Mouse (Mus musculus) hindbrain, embryonic 14.5 days (tissue): ENCODE data around the gene Vmn1r204. TPM values are rescaled to one million over a fixed set of nuclear protein-coding genes. Genes with fewer than 3 reads are reported as not detected.
"Not testable (repeated sequence)": the region's sequence is repeated elsewhere in the genome, so short reads cannot be mapped to it uniquely, and the experiment has no call there.

Source experiments
- ATAC-seq: fragments of 200-750 bp; cut with Nextera tagmentation; 2 replicates; pipeline ENCODE4 v1.8.0; 2017; ENCODE audit warnings: moderate number of reproducible peaks, mild to moderate bottlenecking, moderate TSS enrichment, moderate library complexity; ENCODE audit not compliant: low FRiP score
- DNase-seq: peaks from one replicate; pipeline ENCODE4 v3.0.0-alpha.2; 2015; ENCODE audit warnings: low spot score
- H3K27ac ChIP-seq: fragments of 300-500 bp; sonication (generic); 2 replicates; pipeline ENCODE4 v1.5.1; 2014; ENCODE audit warnings: mild to moderate bottlenecking, moderate library complexity
- H3K27me3 ChIP-seq: fragments of 300-500 bp; sonication (generic); 2 replicates; pipeline ENCODE4 v1.6.1; 2014; ENCODE audit warnings: mild to moderate bottlenecking, low read length, mixed read lengths; ENCODE audit not compliant: control insufficient read depth, insufficient read depth
- H3K36me3 ChIP-seq: fragments of 300-500 bp; sonication (generic); replicated peaks from 2 replicates; pipeline ENCODE4 v1.6.1; 2014; ENCODE audit not compliant: control insufficient read depth, insufficient read depth
- H3K4me1 ChIP-seq: fragments of 300-500 bp; sonication (generic); replicated peaks from 2 replicates; pipeline ENCODE4 v1.6.1; 2014; ENCODE audit warnings: antibody characterized with exemption, low read length, mixed read lengths; ENCODE audit not compliant: control insufficient read depth, insufficient read depth
- H3K4me2 ChIP-seq: fragments of 300-500 bp; sonication (generic); replicated peaks from 2 replicates; pipeline ENCODE4 v1.6.1; 2014; ENCODE audit warnings: mild to moderate bottlenecking, moderate library complexity
- H3K4me3 ChIP-seq: fragments of 300-500 bp; sonication (generic); replicated peaks from 2 replicates; pipeline ENCODE4 v1.5.1; 2014; ENCODE audit warnings: mild to moderate bottlenecking, low read length
- H3K9ac ChIP-seq: fragments of 300-500 bp; sonication (generic); 2 replicates; pipeline ENCODE4 v1.6.1; 2014
- H3K9me3 ChIP-seq: fragments of 300-500 bp; sonication (generic); 2 replicates; pipeline ENCODE4 v1.6.1; 2016; ENCODE audit warnings: low read length; ENCODE audit not compliant: control insufficient read depth
- WGBS: fragments of 180-500 bp; shearing (Covaris S2); extraction: QIAGEN DNeasy Blood & Tissue Kit; methylation state at CpG from one replicate; pipeline ENCODE4 v1.1.7; 2014; 5-methylcytosine and 5-hydroxymethylcytosine counted together
- polyA plus RNA-seq: library from polyadenylated mRNA; unstranded; fragments of >200 nt; fragmentation: Nextera tagmentation; extraction: Ambion mirVana; gene quantifications from 2 replicates; pipeline ENCODE4 v1.2.1, GENCODE M21; 2014

The Vmn1r204 gene
- not detected in 2 replicates for polyA plus RNA-seq

- H3K9ac ChIP-seq, H3K4me2 ChIP-seq, ATAC-seq, H3K36me3 ChIP-seq, H3K4me1 ChIP-seq, H3K27ac ChIP-seq, H3K4me3 ChIP-seq, H3K27me3 ChIP-seq, H3K9me3 ChIP-seq, DNase-seq: not testable (repeated sequence)
- 55% methylated on average over 1 of the region's 1 CpGs for WGBS
Observed at GRCm38 (mm10) chr13:22552898-22553297, at the start of gene Vmn1r204. Gene Vmn1r204, plus strand, starts transcription at chr13:22553198.

GRCm38 (mm10) chr13:22505281-22505680 lies 47.7 kb upstream of the Vmn1r204 start, which contains the start of gene Vmn1r202:
Gene Vmn1r202, minus strand, starts transcription at chr13:22505381.
- Histone ChIP-seq H3K36me3 (no peaks in the 10 kb centered on the region), H3K4me3 (no peak within 1 kb of the TSS), H3K27me3 (no peaks in the 10 kb centered on the region), H3K9me3 (no peaks in the 10 kb centered on the region), H3K4me1 (no peaks in the 10 kb centered on the region), H3K27ac (no peak within 1 kb of the TSS), H3K4me2 (no peak within 1 kb of the TSS), H3K9ac (no peak within 1 kb of the TSS)
- DNase-seq: no peak
- ATAC-seq: no peak; the same call in 1 of the 2 replicates

DNA sequence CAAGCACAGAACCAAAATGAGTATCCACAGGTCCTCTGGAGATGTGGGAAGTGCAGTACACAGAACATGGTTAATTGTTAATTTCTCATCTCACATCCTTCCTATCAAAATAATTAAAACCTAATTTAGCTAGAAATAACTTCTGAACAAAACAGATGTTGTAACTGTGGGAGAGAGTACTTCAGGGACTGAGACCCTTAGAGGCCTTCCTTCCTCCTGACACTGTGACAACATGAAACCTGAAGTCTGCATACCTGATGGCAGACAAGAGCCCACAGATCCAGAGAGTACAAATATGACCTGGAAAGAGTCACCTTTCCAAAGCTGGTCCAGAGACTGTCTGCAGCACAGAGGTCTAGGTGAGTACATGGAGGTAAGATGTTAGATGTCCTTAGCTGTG lies 35.2 kb upstream of the Vmn1r204 start, which contains the start of gene Vmn1r203:
Gene Vmn1r203, plus strand, starts transcription at position 301 of the 400 bp plus-strand sequence.
- no peak for ATAC-seq
- no peak within 1 kb of the TSS for H3K4me3 ChIP-seq
- no peak within 1 kb of the TSS for H3K27ac ChIP-seq
- H3K27me3 ChIP-seq: no peaks in the 10 kb centered on the region
- no peak within 1 kb of the TSS for H3K9ac ChIP-seq
- H3K4me2 ChIP-seq: no peak within 1 kb of the TSS
- no peaks in the 10 kb centered on the region for H3K36me3 ChIP-seq
- no peaks in the 10 kb centered on the region for H3K4me1 ChIP-seq
- DNase-seq: no peak
- no peaks in the 10 kb centered on the region for H3K9me3 ChIP-seq

DNA sequence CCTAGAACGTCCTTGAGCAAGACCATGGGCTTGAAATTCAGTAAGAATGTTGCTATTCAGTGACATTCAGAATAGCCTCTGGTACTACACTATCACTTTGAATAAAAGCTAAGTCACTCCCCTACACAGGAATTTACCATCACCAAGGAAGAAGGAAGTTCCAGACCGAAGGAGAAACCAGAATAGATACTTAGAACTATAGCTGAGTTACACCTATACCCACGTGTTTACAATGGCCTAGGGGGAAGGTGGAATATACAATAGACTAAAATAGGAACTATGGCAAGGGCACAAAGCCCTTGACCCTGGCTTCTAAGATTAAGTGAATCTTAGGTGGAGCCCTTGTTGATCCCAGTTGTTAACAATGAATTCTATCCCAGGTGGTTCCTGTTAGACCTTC lies 21.9 kb downstream of the Vmn1r204 start:
- 87% methylated on average over 3 of the region's 3 CpGs for WGBS
- H3K27me3 ChIP-seq: not testable (repeated sequence)

DNA sequence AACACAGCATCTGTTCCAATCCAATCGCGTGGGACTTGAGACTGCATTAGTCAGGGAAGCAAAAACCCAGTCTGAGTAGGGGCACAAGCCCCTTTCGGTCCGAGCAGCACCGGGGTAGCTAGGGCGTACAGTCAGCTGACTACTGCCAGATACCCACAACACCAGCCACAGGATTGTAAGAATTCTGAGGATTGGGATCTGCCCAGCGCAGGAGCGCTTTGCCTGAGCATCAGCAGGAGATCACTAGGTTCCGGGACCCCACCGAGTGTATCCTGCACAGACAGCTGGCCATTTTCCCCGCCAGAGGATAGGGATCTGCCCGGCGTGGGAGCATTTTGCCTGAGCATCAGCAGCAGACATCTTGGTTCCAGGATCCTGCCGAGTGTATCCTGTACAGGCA lies 30.3 kb downstream of the Vmn1r204 start:
- not testable (repeated sequence) for H3K9me3 ChIP-seq, ATAC-seq, H3K27ac ChIP-seq, H3K4me1 ChIP-seq, DNase-seq, H3K36me3 ChIP-seq, H3K4me3 ChIP-seq, H3K4me2 ChIP-seq, H3K27me3 ChIP-seq, H3K9ac ChIP-seq
- 84% methylated on average over 14 of the region's 14 CpGs for WGBS

More for the DNA sequence above, 21.9 kb downstream of the Vmn1r204 start:
- H3K4me2 ChIP-seq, ATAC-seq, H3K9ac ChIP-seq, H3K36me3 ChIP-seq, DNase-seq, H3K4me1 ChIP-seq, H3K27ac ChIP-seq, H3K9me3 ChIP-seq, H3K4me3 ChIP-seq: not testable (repeated sequence)

GRCm38 (mm10) chr13:22592900-22593299 lies 39.9 kb downstream of the Vmn1r204 start, which contains the start of gene Vmn1r205:
Gene Vmn1r205, minus strand, starts transcription at chr13:22593000.
- H3K9me3 ChIP-seq: no peaks in the 10 kb centered on the region
- H3K27ac ChIP-seq: no peak within 1 kb of the TSS
- WGBS: 90% methylated on average over 3 of the region's 3 CpGs
- no peaks in the 10 kb centered on the region for H3K27me3 ChIP-seq
- DNase-seq (no peak), ATAC-seq (no peak)
- H3K4me3 ChIP-seq: no peak within 1 kb of the TSS
- H3K36me3 ChIP-seq: no peaks in the 10 kb centered on the region
- no peak within 1 kb of the TSS for H3K4me2 ChIP-seq
- H3K4me1 ChIP-seq: no peaks in the 10 kb centered on the region
- H3K9ac ChIP-seq: no peak within 1 kb of the TSS

Other genes starting within 250 kb of the Vmn1r204 start
- not detected in 2 replicates for gene Vmn1r197, start 228.6 kb upstream of the Vmn1r204 start, polyA plus RNA-seq
- gene Vmn1r198, start 202.8 kb upstream of the Vmn1r204 start, polyA plus RNA-seq: not detected in 2 replicates
- gene Vmn1r199, start 173.4 kb upstream of the Vmn1r204 start, polyA plus RNA-seq: not detected in 2 replicates
- 0.20 TPM in 1 of 2 replicates, not detected in the other for gene Vmn1r200, start 162.8 kb upstream of the Vmn1r204 start, polyA plus RNA-seq
- gene Vmn1r201, start 81.3 kb upstream of the Vmn1r204 start, polyA plus RNA-seq: not detected in 2 replicates
- not detected in 2 replicates for gene Vmn1r202, start 47.8 kb upstream of the Vmn1r204 start, polyA plus RNA-seq
- not detected in 2 replicates for gene Vmn1r203, start 35.1 kb upstream of the Vmn1r204 start, polyA plus RNA-seq
- not detected in 2 replicates for gene Vmn1r205, start 39.8 kb downstream of the Vmn1r204 start, polyA plus RNA-seq
- not detected in 2 replicates for gene Vmn1r206, start 71.1 kb downstream of the Vmn1r204 start, polyA plus RNA-seq
- gene Vmn1r207-ps, start 176.4 kb downstream of the Vmn1r204 start, polyA plus RNA-seq: not detected in 2 replicates
- gene Vmn1r208, start 224.2 kb downstream of the Vmn1r204 start, polyA plus RNA-seq: not detected in 2 replicates